Mouse (Mus musculus) bone marrow, adult 2 months (tissue): ENCODE measurements around the gene Fam185a. TPM values are rescaled to one million over a fixed set of nuclear protein-coding genes. Genes with fewer than 3 reads are reported as not detected.

Experiments
- H3K27ac ChIP-seq: fragments of 200-500 bp; 2 replicates; pipeline ENCODE4 v1.5.1; 2012; ENCODE audit warnings: low read depth, mild to moderate bottlenecking, control low read depth, inconsistent platforms, low read length; ENCODE audit not compliant: control insufficient read depth, poor library complexity, insufficient read depth
- H3K4me1 ChIP-seq: fragments of 200-500 bp; 2 replicates; pipeline ENCODE4 v1.6.1; 2011; ENCODE audit warnings: low read length; ENCODE audit not compliant: control insufficient read depth, insufficient read depth
- H3K4me3 ChIP-seq: fragments of 200-500 bp; replicated peaks from 2 replicates; pipeline ENCODE3; 2011; ENCODE audit warnings: mild to moderate bottlenecking, low read depth, low read length, control low read depth; ENCODE audit not compliant: control insufficient read depth
- CTCF ChIP-seq: fragments of 200-500 bp; IDR thresholded peaks from 2 replicates; pipeline ENCODE4 v1.5.1; 2011; ENCODE audit warnings: low read length, control low read depth; ENCODE audit not compliant: control insufficient read depth, insufficient read depth
- POLR2A ChIP-seq: fragments of 200-500 bp; IDR thresholded peaks from 2 replicates; pipeline ENCODE4 v1.6.1; 2011; ENCODE audit warnings: low read depth, mild to moderate bottlenecking, control low read depth, low read length, borderline replicate concordance; ENCODE audit not compliant: control insufficient read depth
- WGBS: fragments of 180-500 bp; shearing (Covaris S2); methylation state at CpG from one replicate; pipeline ENCODE4 v1.1.7; 2018; 5-methylcytosine and 5-hydroxymethylcytosine counted together
- polyA plus RNA-seq: library from polyadenylated mRNA; stranded (reverse); fragments of >200 nt; gene quantifications from 2 replicates; pipeline ENCODE4 v1.2.4, GENCODE M21; 2011; ENCODE audit warnings: low replicate concordance; ENCODE audit not compliant: missing spikeins, insufficient read depth, insufficient read length

Gene Fam185a
- 1.2 and 4.6 TPM in 2 replicates for polyA plus RNA-seq

DNA sequence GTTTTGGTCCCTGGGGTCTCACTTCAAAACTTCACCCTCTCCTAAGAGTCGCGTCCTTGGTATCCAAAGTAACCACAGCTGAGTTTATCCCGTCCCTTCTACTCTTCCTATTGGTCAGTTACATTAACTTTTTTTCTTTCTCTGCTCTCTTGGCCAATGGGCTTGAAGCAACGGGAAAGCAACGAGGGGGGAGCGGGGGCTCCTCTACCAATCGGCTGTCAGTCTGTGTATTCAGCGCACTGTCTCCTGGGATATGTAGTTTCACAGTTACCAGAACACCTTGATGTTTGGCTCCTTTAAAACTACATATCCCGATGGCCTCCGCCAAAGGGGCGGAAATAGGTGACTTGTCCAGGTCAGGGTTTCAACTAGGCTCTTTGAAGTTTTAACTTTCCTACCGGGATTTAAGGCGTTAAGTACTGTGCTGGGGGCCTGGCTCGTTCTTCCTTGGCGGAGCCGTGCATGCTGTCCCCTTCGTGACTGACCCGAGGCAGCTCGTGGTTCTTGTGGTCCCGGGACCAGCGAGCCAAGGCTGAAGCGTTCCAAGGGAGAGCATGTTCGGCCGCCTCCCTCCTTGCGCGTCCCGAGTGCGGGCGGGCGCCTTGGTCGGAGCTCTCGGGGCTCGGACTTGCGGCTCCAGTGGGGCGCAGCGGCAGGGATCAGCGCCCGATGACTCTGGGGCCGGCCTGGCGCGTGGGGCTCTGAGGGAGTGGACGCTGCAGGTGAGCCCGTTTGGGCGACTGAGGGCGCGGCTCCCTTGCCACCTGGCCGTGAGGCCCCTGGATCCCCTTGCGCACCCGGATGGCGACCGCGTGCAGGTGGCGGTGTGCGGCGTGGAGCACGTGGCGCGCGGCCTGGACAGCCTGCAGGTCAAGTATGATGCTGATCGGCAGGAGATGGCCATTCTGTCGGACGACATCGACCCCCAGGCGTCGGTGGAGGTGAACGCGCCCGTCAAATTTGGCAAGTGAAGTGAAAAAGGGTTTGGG lies at the start of gene Fam185a, which contains the start of gene Ccdc146:
Gene Fam185a, plus strand, starts transcription at position 345 of the 989 bp plus-strand sequence.
Gene Ccdc146, minus strand, starts transcription at position 64 of the 989 bp plus-strand sequence.
- under 1% methylated on average over 68 of the region's 68 CpGs for WGBS
- Histone ChIP-seq H3K27ac (peak within 1 kb of the TSS; percentile 17), H3K4me1 (no peaks in the 10 kb centered on the region; the same call in 1 of the 2 replicates), H3K4me3 (peak within 1 kb of the TSS; percentile 99)
- TF ChIP-seq CTCF (no peak), POLR2A (no peak)

DNA sequence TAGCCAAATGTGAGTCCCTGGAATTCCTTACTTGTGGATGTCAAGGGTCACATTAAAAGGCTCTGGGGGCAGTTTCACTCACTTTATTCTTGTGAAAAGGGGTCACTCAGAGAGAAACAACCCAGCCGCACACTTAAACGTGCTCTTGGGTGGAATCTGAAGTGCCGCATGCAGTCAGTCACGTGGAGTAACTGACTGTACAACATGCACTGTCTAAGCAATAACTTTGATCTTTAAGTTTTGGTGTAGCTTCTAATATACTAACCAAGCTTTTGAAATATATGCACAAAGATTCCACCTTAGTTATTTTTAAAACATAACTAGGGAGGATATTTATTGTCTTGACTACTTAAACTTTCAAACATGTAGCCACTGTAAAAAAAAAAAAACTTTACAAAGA lies 47.8 kb upstream of the Fam185a start:
- Histone ChIP-seq H3K27ac (no peak overlapping the region), H3K4me1 (peaks cover 1% of the 10 kb centered on the region; the same call in 1 of the 2 replicates), H3K4me3 (no peak overlapping the region)
- no peak for TF ChIP-seq CTCF
- TF ChIP-seq POLR2A = no peak
- 87% methylated on average over 4 of the region's 4 CpGs for WGBS

DNA sequence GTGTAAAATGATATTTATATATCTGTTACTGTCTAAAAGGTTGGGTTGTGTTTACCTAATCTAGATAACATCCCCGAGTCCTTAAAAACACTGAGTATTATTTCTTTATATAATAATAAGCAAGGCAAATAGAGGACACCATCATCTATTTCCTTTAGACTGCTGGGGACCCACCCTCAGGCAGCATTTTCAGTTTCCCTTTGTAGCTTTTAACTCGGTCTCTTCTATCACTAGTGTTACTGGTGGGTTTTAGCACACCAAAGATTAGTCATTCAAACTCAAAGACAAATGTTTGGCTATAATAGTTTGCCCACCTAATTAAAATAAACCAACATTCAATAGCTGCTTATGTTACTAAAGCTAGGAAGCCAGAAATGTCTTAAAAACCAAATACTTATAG lies 46.4 kb upstream of the Fam185a start:
- 27% methylated on average over 2 of the region's 2 CpGs for WGBS
- H3K4me3 ChIP-seq = no peak overlapping the region
- H3K4me1 ChIP-seq = peaks cover 1% of the 10 kb centered on the region; the same call in 1 of the 2 replicates
- no peak overlapping the region for H3K27ac ChIP-seq
- no peak for TF ChIP-seq CTCF
- no peak for TF ChIP-seq POLR2A

DNA sequence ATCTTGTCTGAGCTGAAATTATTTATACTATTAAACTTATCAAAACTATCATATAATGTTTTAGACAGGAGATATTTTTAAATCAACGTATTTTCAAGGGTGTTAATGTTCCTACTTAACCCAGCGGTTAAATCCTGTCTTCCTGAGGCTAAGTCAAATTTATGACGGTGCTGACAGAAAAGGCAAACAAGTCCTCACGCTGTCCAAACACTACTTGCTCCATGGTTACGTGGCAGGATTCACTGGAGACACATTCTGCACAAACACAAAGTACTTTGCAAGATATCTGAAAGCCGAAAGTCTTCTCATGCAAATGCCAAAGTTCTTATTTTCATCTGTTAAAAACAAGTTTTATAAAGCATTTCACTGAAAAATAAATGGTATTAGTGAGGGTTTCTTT lies 42.8 kb upstream of the Fam185a start:
- no peak overlapping the region for H3K4me3 ChIP-seq
- TF ChIP-seq CTCF = no peak
- no peak for TF ChIP-seq POLR2A
- WGBS = 66% methylated on average over 6 of the region's 6 CpGs
- H3K27ac ChIP-seq = no peak overlapping the region
- peaks cover 1% of the 10 kb centered on the region; the same call in 1 of the 2 replicates for H3K4me1 ChIP-seq

DNA sequence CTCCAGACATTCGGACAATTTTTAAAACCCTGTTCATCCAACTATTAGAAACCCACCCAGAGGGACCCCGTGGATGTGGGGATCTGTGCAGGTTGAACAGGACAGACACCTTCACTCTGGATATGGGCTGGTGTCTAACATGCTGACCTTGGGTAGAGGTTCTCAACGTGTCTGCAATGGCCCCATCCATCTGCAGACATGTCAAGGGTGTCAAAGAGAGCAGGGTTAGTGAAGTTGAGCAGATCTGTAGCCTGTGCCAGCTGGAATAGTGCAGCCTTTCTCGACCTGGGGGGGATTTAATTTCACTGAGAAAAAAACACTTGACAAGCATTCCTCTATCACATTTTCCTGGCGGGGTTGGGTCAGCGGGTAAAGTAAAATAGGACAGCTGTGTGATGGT lies 42.1 kb upstream of the Fam185a start:
- no peak for TF ChIP-seq CTCF
- TF ChIP-seq POLR2A = no peak
- H3K4me1 ChIP-seq = peaks cover 1% of the 10 kb centered on the region; the same call in 1 of the 2 replicates
- H3K4me3 ChIP-seq = no peak overlapping the region
- 70% methylated on average over 6 of the region's 6 CpGs for WGBS
- no peak overlapping the region for H3K27ac ChIP-seq

DNA sequence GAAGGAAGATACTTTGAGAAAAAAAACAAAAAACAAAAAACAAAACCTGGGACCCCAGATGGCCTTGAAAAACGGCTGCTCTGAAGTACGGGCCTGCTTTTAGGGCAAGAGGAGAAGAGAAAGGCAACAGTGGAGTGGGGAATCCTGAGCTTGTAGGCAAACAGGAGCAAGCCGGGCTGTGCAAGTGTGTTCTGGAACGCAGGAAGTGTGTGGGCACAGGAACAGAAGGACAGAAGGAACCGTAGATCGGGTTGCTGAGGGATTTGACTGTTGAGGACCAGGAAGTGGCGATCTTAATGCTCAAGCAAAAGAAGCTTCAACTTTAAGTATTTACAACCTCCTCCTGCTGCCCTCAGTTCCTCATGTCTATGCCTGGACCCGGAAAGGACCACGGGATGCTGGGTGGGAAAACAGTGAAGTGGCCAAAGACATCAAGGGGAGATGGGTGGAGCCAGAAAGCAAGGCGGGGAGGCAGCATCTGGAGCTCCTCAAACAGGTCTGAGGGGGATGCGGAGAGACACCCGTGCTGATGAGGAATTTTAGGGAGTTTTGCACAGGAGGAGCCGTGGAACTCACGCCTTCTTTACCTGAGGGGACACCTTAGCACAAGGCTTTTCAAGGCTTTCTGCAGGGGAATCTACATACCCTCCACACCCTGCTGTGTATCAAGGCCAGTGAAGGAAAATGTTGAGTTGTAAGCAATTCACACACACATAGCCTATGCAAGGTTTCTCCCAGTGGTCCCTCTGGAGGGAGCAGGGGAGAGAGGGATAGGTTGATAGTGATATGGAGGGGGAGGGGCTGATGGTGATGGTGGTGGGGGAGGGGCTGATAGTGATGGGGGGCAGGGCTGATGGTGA lies 41.1 kb upstream of the Fam185a start:
- H3K4me1 ChIP-seq = peaks cover 1% of the 10 kb centered on the region; the same call in 1 of the 2 replicates
- 34% methylated on average over 14 of the region's 14 CpGs for WGBS
- no peak for TF ChIP-seq POLR2A

DNA sequence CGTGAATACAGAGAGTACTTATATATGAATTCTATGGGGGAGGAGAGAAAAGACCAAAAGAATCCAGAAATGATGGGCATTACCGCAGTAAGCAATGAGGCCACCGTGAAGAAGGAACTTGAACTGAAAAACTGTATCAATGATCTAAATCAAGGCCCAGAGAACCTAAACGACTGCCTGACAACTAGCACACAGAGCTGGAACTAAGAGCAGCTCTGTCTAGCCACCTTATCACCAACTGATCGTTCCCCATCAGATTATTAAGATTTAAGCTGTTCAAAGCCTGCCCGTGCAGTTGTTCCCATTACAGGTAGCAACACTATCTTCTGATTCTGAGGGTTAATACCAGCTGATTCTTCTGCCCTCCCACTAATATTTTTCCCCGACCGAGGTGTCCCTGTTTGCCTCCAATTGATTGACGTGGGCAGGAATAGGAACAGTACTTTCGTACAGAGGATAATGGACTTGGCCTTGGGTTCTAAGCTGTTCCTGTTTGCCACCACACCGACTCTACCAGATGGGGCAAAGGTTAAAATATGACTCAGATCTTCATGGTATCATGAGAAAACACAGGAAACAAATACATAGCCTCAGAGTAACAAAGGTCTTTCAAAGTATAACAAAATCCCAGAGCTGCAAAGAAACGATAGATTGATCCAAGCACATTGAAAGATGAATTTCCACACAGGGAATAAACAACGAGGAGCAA lies 40.4 kb upstream of the Fam185a start:
- Histone ChIP-seq H3K27ac (no peak overlapping the region), H3K4me1 (peaks cover 1% of the 10 kb centered on the region; the same call in 1 of the 2 replicates), H3K4me3 (no peak overlapping the region)
- TF ChIP-seq POLR2A = no peak
- TF ChIP-seq CTCF = no peak
- WGBS = 60% methylated on average over 13 of the region's 13 CpGs

More for the DNA sequence above, 41.1 kb upstream of the Fam185a start:
- no peak overlapping the region for H3K4me3 ChIP-seq
- no peak overlapping the region; the same call in 1 of the 2 replicates for H3K27ac ChIP-seq
